In the genomic region with DNA sequence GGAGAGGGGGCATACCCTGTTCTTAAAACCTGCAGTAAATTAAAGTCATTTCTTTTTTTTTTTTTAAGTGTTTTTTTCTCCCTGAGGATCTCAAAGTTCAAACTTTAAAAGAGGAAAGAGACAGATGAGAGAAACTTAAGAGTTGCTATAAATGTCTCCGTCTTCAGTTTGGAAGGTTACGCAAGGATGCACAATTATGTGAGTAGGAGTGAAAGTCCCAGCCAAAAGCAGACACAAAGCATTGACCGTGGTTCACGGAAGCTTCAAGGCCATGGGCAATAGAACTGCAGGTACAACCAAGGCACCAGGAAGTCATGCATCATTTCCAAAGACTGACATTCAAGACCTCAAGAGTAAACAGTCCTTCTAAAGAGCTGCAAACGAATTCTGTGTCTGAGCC, we compare ENCODE assay signal across 32 mouse cellular contexts. TPM values are rescaled to one million over a fixed set of nuclear protein-coding genes. Genes with fewer than 3 reads are reported as not detected.
"Had no signal": no experiment of that assay in that cellular context is flagged by ENCODE, and none has a peak within 500 bp of the region (broad histone marks: within the 10 kb centered on the region; RNA-seq: fewer than 3 reads in every experiment).

No protein-coding gene starts in this region.

- H3K9me3 ChIP-seq: heart, embryonic 10.5 days; heart, embryonic 12.5 days; heart, embryonic 13.5 days; heart, embryonic 15.5 days; hindbrain, embryonic 10.5 days; hindbrain, embryonic 12.5 days; hindbrain, embryonic 13.5 days; hindbrain, embryonic 15.5 days; intestine, embryonic 15.5 days; kidney, embryonic 15.5 days had no signal

- H3K4me1 ChIP-seq: heart, embryonic 10.5 days; heart, embryonic 13.5 days; hindbrain, embryonic 10.5 days; hindbrain, embryonic 12.5 days; hindbrain, embryonic 13.5 days; hindbrain, embryonic 15.5 days; intestine, embryonic 15.5 days; kidney, embryonic 15.5 days had no signal

- DNase-seq: heart, postnatal 10 days; heart, postnatal 14 days; heart, postnatal 36 days; heart, postnatal 4 days; kidney, adult 11 months; kidney, adult 18-20 months; kidney, adult 8-10 months; kidney, postnatal 10 days; kidney, postnatal 25 days; kidney, postnatal 4 days; layer of hippocampus, adult 9-11 months; layer of hippocampus, postnatal 36 days had no signal

- H3K27me3 ChIP-seq: heart, embryonic 12.5 days; heart, embryonic 15.5 days; hindbrain, embryonic 12.5 days; hindbrain, embryonic 13.5 days; hindbrain, embryonic 15.5 days; intestine, embryonic 15.5 days had no signal

- H3K9ac ChIP-seq: heart, embryonic 12.5 days; heart, embryonic 13.5 days; heart, embryonic 15.5 days; hindbrain, embryonic 12.5 days; hindbrain, embryonic 13.5 days; hindbrain, embryonic 14.5 days; hindbrain, embryonic 15.5 days; intestine, embryonic 15.5 days; kidney, embryonic 15.5 days had no signal

- H3K27ac ChIP-seq: heart, embryonic 10.5 days; heart, embryonic 13.5 days; heart, embryonic 15.5 days; hindbrain, embryonic 10.5 days; hindbrain, embryonic 12.5 days; hindbrain, embryonic 13.5 days; hindbrain, embryonic 14.5 days; hindbrain, embryonic 15.5 days; hindbrain, postnatal 0 days; intestine, embryonic 15.5 days; kidney, embryonic 15.5 days; kidney, postnatal 0 days; layer of hippocampus, adult 2 months; left cerebral cortex, adult 2 months had no signal

- H3K4me2 ChIP-seq: heart, embryonic 11.5 days; heart, embryonic 12.5 days; heart, embryonic 13.5 days; heart, embryonic 15.5 days; hindbrain, embryonic 12.5 days; hindbrain, embryonic 13.5 days; hindbrain, embryonic 14.5 days; hindbrain, embryonic 15.5 days; intestine, embryonic 15.5 days; kidney, embryonic 15.5 days had no signal

- ATAC-seq: hindbrain, embryonic 16.5 days; hindbrain, postnatal 0 days; inflammation-experienced regulatory T-cells, adult 6 months; intestine, embryonic 15.5 days; intestine, embryonic 16.5 days; intestine, postnatal 0 days had no signal

- H3K36me3 ChIP-seq: heart, embryonic 10.5 days; heart, embryonic 12.5 days; heart, embryonic 13.5 days; heart, embryonic 15.5 days; hindbrain, embryonic 10.5 days; hindbrain, embryonic 12.5 days; hindbrain, embryonic 13.5 days; hindbrain, embryonic 15.5 days; intestine, embryonic 15.5 days; kidney, embryonic 15.5 days had no signal

- H3K4me3 ChIP-seq: heart, embryonic 10.5 days; heart, embryonic 12.5 days; heart, embryonic 13.5 days; heart, embryonic 15.5 days; hindbrain, embryonic 10.5 days; hindbrain, embryonic 12.5 days; hindbrain, embryonic 13.5 days; hindbrain, embryonic 15.5 days; intestine, embryonic 15.5 days; kidney, embryonic 15.5 days; layer of hippocampus, adult 2 months; left cerebral cortex, adult 2 months had no signal

RNA-seq across cellular contexts. Expression of gene Gpc4, which starts 28.5 kb away (rescaled TPM):
- polyA plus RNA-seq: inflammation-experienced regulatory T-cells, adult 6 months had no signal
